In genomic region chr14:32605508-32605907, GRCm38 (mm10) we compare ENCODE assay signal across 34 mouse cellular contexts. TPM values are rescaled to one million over a fixed set of nuclear protein-coding genes. Genes with fewer than 3 reads are reported as not detected.
DNase-seq lines count a peak whose midpoint lies in the region; ATAC-seq lines count a peak whose summit lies in the region.
"Had no signal": no experiment of that assay in that cellular context is flagged by ENCODE, and none has a peak within 500 bp of the region (broad histone marks: within the 10 kb centered on the region; RNA-seq: fewer than 3 reads in every experiment).

No protein-coding gene starts in this region.

- 54% methylated on average over 15 of the region's 15 CpGs for WGBS in hindbrain, embryonic 11.5 days
- 48% methylated on average over 15 of the region's 15 CpGs for WGBS in hindbrain, embryonic 12.5 days
- 34% methylated on average over 15 of the region's 15 CpGs for WGBS in neural tube, embryonic 13.5 days
- 39% methylated on average over 15 of the region's 15 CpGs for WGBS in hindbrain, embryonic 16.5 days
- WGBS in neural tube, embryonic 15.5 days = 26% methylated on average over 15 of the region's 15 CpGs

- H3K36me3 ChIP-seq in hindbrain, embryonic 11.5 days (ENCODE audit: control insufficient read depth, insufficient read depth, low read length) = no peaks in the 10 kb centered on the region
- no peaks in the 10 kb centered on the region for H3K36me3 ChIP-seq in hindbrain, embryonic 12.5 days
- no peaks in the 10 kb centered on the region; the same call in 1 of the 2 replicates for H3K36me3 ChIP-seq in neural tube, embryonic 13.5 days
- H3K36me3 ChIP-seq in hindbrain, embryonic 16.5 days (ENCODE audit: control insufficient read depth, insufficient read depth, low read length) = no peaks in the 10 kb centered on the region
- no peaks in the 10 kb centered on the region for H3K36me3 ChIP-seq in neural tube, embryonic 15.5 days
- H3K36me3 ChIP-seq: embryonic facial prominence, embryonic 10.5 days; embryonic facial prominence, embryonic 15.5 days; forebrain, embryonic 12.5 days; heart, embryonic 12.5 days; liver, embryonic 12.5 days; stomach, embryonic 15.5 days had no signal

- ATAC-seq in hindbrain, embryonic 11.5 days (ENCODE audit: low FRiP score) = no peak
- ATAC-seq in hindbrain, embryonic 12.5 days (ENCODE audit: low FRiP score) = no peak
- no peak for ATAC-seq in neural tube, embryonic 13.5 days (ENCODE audit: low read depth)
- no peak for ATAC-seq in hindbrain, embryonic 16.5 days
- no peak for ATAC-seq in neural tube, embryonic 15.5 days (ENCODE audit: low FRiP score)
- ATAC-seq: forebrain, postnatal 0 days; liver, embryonic 12.5 days; liver, postnatal 0 days had no signal

- H3K4me3 ChIP-seq in hindbrain, embryonic 11.5 days (ENCODE audit: low read depth, low read length) = no peak overlapping the region
- no peak overlapping the region for H3K4me3 ChIP-seq in hindbrain, embryonic 12.5 days
- no peak overlapping the region for H3K4me3 ChIP-seq in neural tube, embryonic 13.5 days
- H3K4me3 ChIP-seq in hindbrain, embryonic 16.5 days (ENCODE audit: low read length) = no peak overlapping the region
- H3K4me3 ChIP-seq in neural tube, embryonic 15.5 days (replicated peaks) = peak overlapping the region; percentile 8; the same call in 1 of the 2 replicates
- H3K4me3 ChIP-seq: embryonic facial prominence, embryonic 10.5 days; embryonic facial prominence, embryonic 15.5 days; forebrain, embryonic 12.5 days; heart, embryonic 12.5 days; liver, embryonic 12.5 days; stomach, embryonic 15.5 days had no signal

- DNase-seq in hindbrain, embryonic 11.5 days (ENCODE audit: low spot score) = peak; percentile 15
- no peak for DNase-seq in neural tube, embryonic 10.5 days (ENCODE audit: extremely low spot score, low spot score)
- DNase-seq in gastrocnemius, postnatal 4 days (ENCODE audit: low spot score in 2 of 2) = no peak
- DNase-seq in adrenal gland, postnatal 4 days (ENCODE audit: low spot score in 2 of 2) = no peak
- DNase-seq: adrenal gland, adult 2 months; adrenal gland, postnatal 36 days; cerebellum, adult 8-10 months; cerebellum, postnatal 25 days; forebrain, postnatal 0 days; gastrocnemius, postnatal 25 days; heart, adult 18-20 months; heart, postnatal 4 days; kidney, adult 18-20 months; layer of hippocampus, postnatal 36 days; left cerebral cortex, postnatal 4 days; liver, postnatal 0 days; lung, postnatal 36 days; right cerebral cortex, postnatal 25 days had no signal

- H3K4me2 ChIP-seq in hindbrain, embryonic 11.5 days (replicated peaks; ENCODE audit: low read depth, low read length) = no peak overlapping the region
- H3K4me2 ChIP-seq in hindbrain, embryonic 12.5 days (replicated peaks) = no peak overlapping the region
- peak overlapping the region; percentile 33 for H3K4me2 ChIP-seq in neural tube, embryonic 13.5 days
- H3K4me2 ChIP-seq in hindbrain, embryonic 16.5 days (ENCODE audit: low read length) = peak overlapping the region; percentile 3; the same call in 1 of the 2 replicates
- peak overlapping the region; percentile 43 for H3K4me2 ChIP-seq in neural tube, embryonic 15.5 days
- H3K4me2 ChIP-seq: embryonic facial prominence, embryonic 15.5 days; forebrain, embryonic 12.5 days; heart, embryonic 12.5 days; liver, embryonic 12.5 days; stomach, embryonic 15.5 days had no signal

- no peaks in the 10 kb centered on the region for H3K9me3 ChIP-seq in hindbrain, embryonic 11.5 days (ENCODE audit: control insufficient read depth, low read length)
- no peaks in the 10 kb centered on the region for H3K9me3 ChIP-seq in hindbrain, embryonic 12.5 days (replicated peaks)
- H3K9me3 ChIP-seq in neural tube, embryonic 13.5 days = no peaks in the 10 kb centered on the region
- no peaks in the 10 kb centered on the region for H3K9me3 ChIP-seq in hindbrain, embryonic 16.5 days (ENCODE audit: control insufficient read depth, low read length)
- H3K9me3 ChIP-seq in neural tube, embryonic 15.5 days (replicated peaks) = no peaks in the 10 kb centered on the region
- H3K9me3 ChIP-seq: embryonic facial prominence, embryonic 10.5 days; embryonic facial prominence, embryonic 15.5 days; forebrain, embryonic 12.5 days; heart, embryonic 12.5 days; liver, embryonic 12.5 days; stomach, embryonic 15.5 days had no signal

- no peak overlapping the region for H3K27ac ChIP-seq in hindbrain, embryonic 11.5 days (ENCODE audit: low read depth, low read length)
- H3K27ac ChIP-seq in hindbrain, embryonic 12.5 days = no peak overlapping the region
- peak overlapping the region; percentile 73; the same call in 1 of the 2 replicates for H3K27ac ChIP-seq in neural tube, embryonic 13.5 days (replicated peaks)
- H3K27ac ChIP-seq in hindbrain, embryonic 16.5 days (ENCODE audit: low read depth, low read length) = no peak overlapping the region
- H3K27ac ChIP-seq in neural tube, embryonic 15.5 days (replicated peaks) = 0 out of 2 replicates have a peak overlapping the region, but pooled peaks have one; percentile 23
- H3K27ac ChIP-seq: embryonic facial prominence, embryonic 10.5 days; embryonic facial prominence, embryonic 15.5 days; forebrain, embryonic 12.5 days; kidney, postnatal 0 days; liver, embryonic 12.5 days; stomach, embryonic 15.5 days had no signal

- H3K4me1 ChIP-seq in hindbrain, embryonic 11.5 days (replicated peaks; ENCODE audit: control insufficient read depth, insufficient read depth, low read length) = no peaks in the 10 kb centered on the region
- H3K4me1 ChIP-seq in hindbrain, embryonic 12.5 days = peaks cover 12% of the 10 kb centered on the region
- peaks cover 60% of the 10 kb centered on the region for H3K4me1 ChIP-seq in neural tube, embryonic 13.5 days (replicated peaks)
- peaks cover 3% of the 10 kb centered on the region; the same call in 1 of the 2 replicates for H3K4me1 ChIP-seq in hindbrain, embryonic 16.5 days (ENCODE audit: control insufficient read depth, insufficient read depth, low read depth, low read length)
- peaks cover 33% of the 10 kb centered on the region for H3K4me1 ChIP-seq in neural tube, embryonic 15.5 days
- H3K4me1 ChIP-seq: embryonic facial prominence, embryonic 15.5 days; heart, embryonic 12.5 days; liver, embryonic 12.5 days; stomach, embryonic 15.5 days had no signal

- peaks cover 12% of the 10 kb centered on the region for H3K27me3 ChIP-seq in hindbrain, embryonic 11.5 days (ENCODE audit: control insufficient read depth, insufficient read depth, low read length)
- H3K27me3 ChIP-seq in hindbrain, embryonic 12.5 days = peaks cover 34% of the 10 kb centered on the region
- peaks cover 32% of the 10 kb centered on the region for H3K27me3 ChIP-seq in neural tube, embryonic 13.5 days
- peaks cover 15% of the 10 kb centered on the region for H3K27me3 ChIP-seq in hindbrain, embryonic 16.5 days (replicated peaks; ENCODE audit: control insufficient read depth, insufficient read depth, low read length)
- peaks cover 29% of the 10 kb centered on the region for H3K27me3 ChIP-seq in neural tube, embryonic 15.5 days (replicated peaks)

- no peak overlapping the region for H3K9ac ChIP-seq in hindbrain, embryonic 11.5 days (ENCODE audit: low read depth, low read length)
- H3K9ac ChIP-seq in hindbrain, embryonic 12.5 days = no peak overlapping the region
- H3K9ac ChIP-seq in neural tube, embryonic 13.5 days = no peak overlapping the region
- H3K9ac ChIP-seq in hindbrain, embryonic 16.5 days (ENCODE audit: low read depth, low read length) = no peak overlapping the region
- no peak overlapping the region for H3K9ac ChIP-seq in neural tube, embryonic 15.5 days (replicated peaks)
- H3K9ac ChIP-seq: embryonic facial prominence, embryonic 15.5 days; forebrain, embryonic 12.5 days; forebrain, postnatal 0 days; heart, embryonic 12.5 days; liver, embryonic 12.5 days; liver, postnatal 0 days; stomach, embryonic 15.5 days had no signal

RNA-seq across cellular contexts. Expression of gene Prrxl1, which starts 6.3 kb away (rescaled TPM):
- 13.2 and 18.2 TPM in 2 replicates for polyA plus RNA-seq in hindbrain, embryonic 11.5 days (2014; fragmentation: Nextera tagmentation; extraction: Ambion mirVana)
- polyA plus RNA-seq in hindbrain, embryonic 12.5 days (2016; fragmentation: Nextera tagmentation; extraction: Ambion mirVana) = 19.0 and 28.3 TPM in 2 replicates
- 83.4 and 87.1 TPM in 2 replicates for polyA plus RNA-seq in neural tube, embryonic 13.5 days (2015; fragmentation: Nextera tagmentation; extraction: Ambion mirVana)
- polyA plus RNA-seq in hindbrain, embryonic 16.5 days (2015; fragmentation: Nextera tagmentation; extraction: Ambion mirVana) = 50.8 and 53.8 TPM in 2 replicates
- 112 and 125 TPM in 2 replicates for polyA plus RNA-seq in neural tube, embryonic 15.5 days (2015; fragmentation: Nextera tagmentation; extraction: Ambion mirVana)
- total RNA-seq in gastrocnemius, postnatal 4 days (2021) = not detected
- 1 to 10 TPM in 1 of 2 experiments, under 1 TPM in 1; 0.93 to 1.0 TPM for total RNA-seq in adrenal gland, postnatal 4 days (2021)
- total RNA-seq: gastrocnemius, postnatal 25 days; heart, adult 18-20 months; heart, postnatal 4 days; layer of hippocampus, postnatal 36 days; left cerebral cortex, postnatal 4 days; megakaryocyte, adult 5-6 weeks; MEL had no signal
- polyA plus RNA-seq: C2C12; heart, embryonic 12.5 days; heart, postnatal 0 days; large intestine, adult 2 months; liver, embryonic 12.5 days; liver, postnatal 0 days had no signal

Comparison
In these comparisons a context has a peak if more than half of its experiments do, and no peak if none do; other contexts are left out.
1. H3K4me2 ChIP-seq: peak in neural tube, embryonic 13.5 days (single experiment), hindbrain, embryonic 16.5 days (single experiment) and neural tube, embryonic 15.5 days (single experiment); none in hindbrain, embryonic 11.5 days (single experiment) and hindbrain, embryonic 12.5 days (single experiment).
2. H3K27ac ChIP-seq: peak in neural tube, embryonic 13.5 days (single experiment) and neural tube, embryonic 15.5 days (single experiment); none in hindbrain, embryonic 11.5 days (single experiment), hindbrain, embryonic 12.5 days (single experiment) and hindbrain, embryonic 16.5 days (single experiment).